10 mouse cellular contexts compared by ENCODE assay signal in the genomic region with DNA sequence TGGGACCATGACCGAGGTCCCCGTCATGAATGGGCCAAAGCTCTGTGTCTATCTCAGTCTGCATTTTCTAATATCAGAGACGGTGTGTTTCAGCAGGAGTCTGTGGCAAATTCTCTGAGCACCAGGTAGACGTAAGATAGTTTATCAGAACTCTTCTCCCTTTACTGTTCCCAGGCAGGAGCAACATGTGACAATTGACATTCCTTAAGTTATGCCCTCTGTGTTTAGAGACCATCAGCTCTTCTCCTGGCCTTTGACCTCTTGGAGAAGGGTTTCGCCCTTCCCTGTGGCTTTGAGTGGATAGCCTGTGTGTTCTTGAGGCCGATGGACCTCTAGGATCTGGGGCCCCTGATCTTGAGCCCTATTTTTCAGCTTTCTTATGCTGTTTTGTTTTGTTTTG. TPM values are rescaled to one million over a fixed set of nuclear protein-coding genes. Genes with fewer than 3 reads are reported as not detected.
DNase-seq lines count a peak whose midpoint lies in the region; ATAC-seq and TF ChIP-seq lines count a peak whose summit lies in the region.
"Had no signal": no experiment of that assay in that cellular context is flagged by ENCODE, and none has a peak within 500 bp of the region (broad histone marks: within the 10 kb centered on the region; RNA-seq: fewer than 3 reads in every experiment).

No protein-coding gene starts in this region.

- peaks cover 44% of the 10 kb centered on the region for H3K36me3 ChIP-seq in lung, embryonic 14.5 days (ENCODE audit: insufficient read depth)
- H3K36me3 ChIP-seq in intestine, postnatal 0 days (ENCODE audit: control insufficient read depth, insufficient read depth), result peaks cover 39% of the 10 kb centered on the region
- peaks cover 25% of the 10 kb centered on the region for H3K36me3 ChIP-seq in neural tube, embryonic 14.5 days (ENCODE audit: control insufficient read depth, insufficient read depth, low read length)

- no peak for ATAC-seq in lung, embryonic 14.5 days (ENCODE audit: insufficient read depth)
- no peak for ATAC-seq in intestine, postnatal 0 days
- ATAC-seq in neural tube, embryonic 14.5 days (ENCODE audit: low read depth), result no peak

- DNase-seq in lung, embryonic 14.5 days, result no peak
- DNase-seq in lung, postnatal 25 days (ENCODE audit: low spot score), result no peak
- no peak for DNase-seq in ovary, postnatal 36 days (ENCODE audit: low spot score)
- DNase-seq in MN1 (ENCODE audit: low spot score), result no peak
- no peak for DNase-seq in adrenal gland, adult 18-20 months (ENCODE audit: low spot score in 2 of 2)
- DNase-seq: adrenal gland, postnatal 25 days; kidney, adult 18-20 months had no signal

- WGBS in lung, embryonic 14.5 days, result 45% methylated on average over 6 of the region's 6 CpGs
- 25% methylated on average over 6 of the region's 6 CpGs for WGBS in intestine, postnatal 0 days
- WGBS in neural tube, embryonic 14.5 days, result 67% methylated on average over 6 of the region's 6 CpGs

- H3K4me2 ChIP-seq in lung, embryonic 14.5 days, result peak overlapping the region; percentile 98
- peak overlapping the region; percentile 79 for H3K4me2 ChIP-seq in intestine, postnatal 0 days (replicated peaks; ENCODE audit: low read depth)
- H3K4me2 ChIP-seq in neural tube, embryonic 14.5 days (ENCODE audit: low read depth, low read length), result peak overlapping the region; percentile 94

- H3K27ac ChIP-seq in lung, embryonic 14.5 days (ENCODE audit: low read depth), result no peak overlapping the region
- no peak overlapping the region for H3K27ac ChIP-seq in embryonic fibroblast, embryonic 13.5 days (ENCODE audit: insufficient read depth, low read length)
- H3K27ac ChIP-seq in intestine, postnatal 0 days (ENCODE audit: low read depth, low read length), result no peak overlapping the region; the same call in 1 of the 2 replicates
- no peak overlapping the region for H3K27ac ChIP-seq in neural tube, embryonic 14.5 days (ENCODE audit: low read depth, low read length)

- no peaks in the 10 kb centered on the region for H3K27me3 ChIP-seq in lung, embryonic 14.5 days (ENCODE audit: insufficient read depth, low read length)
- no peaks in the 10 kb centered on the region for H3K27me3 ChIP-seq in intestine, postnatal 0 days (replicated peaks; ENCODE audit: control insufficient read depth, insufficient read depth, low read length)
- H3K27me3 ChIP-seq in neural tube, embryonic 14.5 days (ENCODE audit: control insufficient read depth, insufficient read depth, low read length), result peaks cover 5% of the 10 kb centered on the region; the same call in 1 of the 2 replicates

- no peak for TF ChIP-seq CTCF in lung, embryonic 14.5 days (IDR thresholded peaks at IDR 0.05; ENCODE audit: low read depth)
- TF ChIP-seq CTCF in embryonic fibroblast, embryonic 13.5 days (IDR thresholded peaks at IDR 0.05; ENCODE audit: borderline replicate concordance, insufficient read depth, low read length), result no peak
- no peak for TF ChIP-seq CTCF in intestine, postnatal 0 days (IDR thresholded peaks at IDR 0.05; ENCODE audit: low read depth)

- peaks cover 10% of the 10 kb centered on the region for H3K4me1 ChIP-seq in lung, embryonic 14.5 days (ENCODE audit: insufficient read depth)
- H3K4me1 ChIP-seq in embryonic fibroblast, embryonic 13.5 days (ENCODE audit: control insufficient read depth, insufficient read depth, low read length), result no peaks in the 10 kb centered on the region
- H3K4me1 ChIP-seq in intestine, postnatal 0 days (replicated peaks; ENCODE audit: control insufficient read depth, insufficient read depth, low read length), result 0 out of 2 replicates have a peak, but pooled peaks cover 4% of the 10 kb centered on the region
- peaks cover 15% of the 10 kb centered on the region for H3K4me1 ChIP-seq in neural tube, embryonic 14.5 days (ENCODE audit: control insufficient read depth, insufficient read depth, low read length)

- peak overlapping the region; percentile 100 for H3K4me3 ChIP-seq in lung, embryonic 14.5 days (ENCODE audit: low read depth, low read length)
- H3K4me3 ChIP-seq in embryonic fibroblast, embryonic 13.5 days (ENCODE audit: insufficient read depth, low read length), result peak overlapping the region; percentile 97
- H3K4me3 ChIP-seq in intestine, postnatal 0 days (ENCODE audit: low read depth, low read length), result peak overlapping the region; percentile 90
- H3K4me3 ChIP-seq in neural tube, embryonic 14.5 days (ENCODE audit: low read depth, low read length), result peak overlapping the region; percentile 99

- TF ChIP-seq POLR2A in embryonic fibroblast, embryonic 13.5 days (IDR thresholded peaks at IDR 0.05; ENCODE audit: low read depth, low read length), result no peak

- H3K9me3 ChIP-seq in lung, embryonic 14.5 days (ENCODE audit: low read depth, low read length), result no peaks in the 10 kb centered on the region
- no peaks in the 10 kb centered on the region for H3K9me3 ChIP-seq in intestine, postnatal 0 days (ENCODE audit: control insufficient read depth)
- H3K9me3 ChIP-seq in neural tube, embryonic 14.5 days (ENCODE audit: control insufficient read depth, low read length), result no peaks in the 10 kb centered on the region

- peak overlapping the region; percentile 97 for H3K9ac ChIP-seq in lung, embryonic 14.5 days
- H3K9ac ChIP-seq in intestine, postnatal 0 days (ENCODE audit: low read depth, low read length), result peak overlapping the region; percentile 92
- H3K9ac ChIP-seq in neural tube, embryonic 14.5 days (replicated peaks; ENCODE audit: low read depth, low read length), result peak overlapping the region; percentile 93

RNA-seq across cellular contexts. Expression of a gene that starts 1.1 kb away (rescaled TPM):
- 80.7 and 85.4 TPM in 2 replicates for polyA plus RNA-seq in lung, embryonic 14.5 days (2014; fragmentation: Nextera tagmentation; extraction: Ambion mirVana)
- 54.7 and 58.7 TPM in 2 replicates for polyA plus RNA-seq in embryonic fibroblast, embryonic 13.5 days (2011; ENCODE audit: insufficient read length, low read depth, missing spikeins)
- polyA plus RNA-seq in intestine, postnatal 0 days (2015; fragmentation: Nextera tagmentation; extraction: Ambion mirVana), result 24.7 and 27.8 TPM in 2 replicates
- polyA plus RNA-seq in neural tube, embryonic 14.5 days (2014; fragmentation: Nextera tagmentation; extraction: Ambion mirVana), result 59.5 and 72.3 TPM in 2 replicates
- 10 to 100 TPM; 75.8 to 76.0 TPM for total RNA-seq in adrenal gland, adult 18-20 months (2021)

RNA-seq across cellular contexts. Expression of a gene that starts 14.0 kb away (rescaled TPM):
- 38.9 and 41.1 TPM in 2 replicates for polyA plus RNA-seq in lung, embryonic 14.5 days (2014; fragmentation: Nextera tagmentation; extraction: Ambion mirVana)
- polyA plus RNA-seq in embryonic fibroblast, embryonic 13.5 days (2011; ENCODE audit: insufficient read length, low read depth, missing spikeins), result 3.9 and 5.8 TPM in 2 replicates
- polyA plus RNA-seq in intestine, postnatal 0 days (2015; fragmentation: Nextera tagmentation; extraction: Ambion mirVana), result 47.6 and 52.7 TPM in 2 replicates
- polyA plus RNA-seq in neural tube, embryonic 14.5 days (2014; fragmentation: Nextera tagmentation; extraction: Ambion mirVana), result 24.8 and 25.3 TPM in 2 replicates
- total RNA-seq in adrenal gland, adult 18-20 months (2021), result 1 to 10 TPM; 1.4 to 2.6 TPM

RNA-seq across cellular contexts. Expression of a gene that starts 15.8 kb away (rescaled TPM):
- polyA plus RNA-seq in lung, embryonic 14.5 days (2014; fragmentation: Nextera tagmentation; extraction: Ambion mirVana), result 0.74 and 1.4 TPM in 2 replicates
- polyA plus RNA-seq in embryonic fibroblast, embryonic 13.5 days (2011; ENCODE audit: insufficient read length, low read depth, missing spikeins), result 0.38 and 0.58 TPM in 2 replicates
- 2.7 and 3.4 TPM in 2 replicates for polyA plus RNA-seq in intestine, postnatal 0 days (2015; fragmentation: Nextera tagmentation; extraction: Ambion mirVana)
- polyA plus RNA-seq in neural tube, embryonic 14.5 days (2014; fragmentation: Nextera tagmentation; extraction: Ambion mirVana), result 0.21 and 0.45 TPM in 2 replicates
- total RNA-seq in adrenal gland, adult 18-20 months (2021), result under 1 TPM; 0.13 to 0.33 TPM

RNA-seq across cellular contexts. Expression of a gene that starts 35.7 kb away (rescaled TPM):
- polyA plus RNA-seq in lung, embryonic 14.5 days (2014; fragmentation: Nextera tagmentation; extraction: Ambion mirVana), result 3.8 and 4.3 TPM in 2 replicates
- polyA plus RNA-seq in embryonic fibroblast, embryonic 13.5 days (2011; ENCODE audit: insufficient read length, low read depth, missing spikeins), result 1.9 and 2.4 TPM in 2 replicates
- 3.2 and 3.7 TPM in 2 replicates for polyA plus RNA-seq in intestine, postnatal 0 days (2015; fragmentation: Nextera tagmentation; extraction: Ambion mirVana)
- 4.4 and 6.7 TPM in 2 replicates for polyA plus RNA-seq in neural tube, embryonic 14.5 days (2014; fragmentation: Nextera tagmentation; extraction: Ambion mirVana)
- total RNA-seq in adrenal gland, adult 18-20 months (2021), result 1 to 10 TPM; 3.9 to 6.9 TPM

RNA-seq across cellular contexts. Expression of a gene that starts 35.9 kb away (rescaled TPM):
- 85.8 and 97.4 TPM in 2 replicates for polyA plus RNA-seq in lung, embryonic 14.5 days (2014; fragmentation: Nextera tagmentation; extraction: Ambion mirVana)
- 54.0 and 62.7 TPM in 2 replicates for polyA plus RNA-seq in embryonic fibroblast, embryonic 13.5 days (2011; ENCODE audit: insufficient read length, low read depth, missing spikeins)
- polyA plus RNA-seq in intestine, postnatal 0 days (2015; fragmentation: Nextera tagmentation; extraction: Ambion mirVana), result 71.8 and 72.3 TPM in 2 replicates
- polyA plus RNA-seq in neural tube, embryonic 14.5 days (2014; fragmentation: Nextera tagmentation; extraction: Ambion mirVana), result 152 and 166 TPM in 2 replicates
- total RNA-seq in adrenal gland, adult 18-20 months (2021), result 10 to 100 TPM; 87.8 to 99.7 TPM
